Mouse (Mus musculus): ENCODE data around the gene Rps27rt.

Rps27rt gene

DNA sequence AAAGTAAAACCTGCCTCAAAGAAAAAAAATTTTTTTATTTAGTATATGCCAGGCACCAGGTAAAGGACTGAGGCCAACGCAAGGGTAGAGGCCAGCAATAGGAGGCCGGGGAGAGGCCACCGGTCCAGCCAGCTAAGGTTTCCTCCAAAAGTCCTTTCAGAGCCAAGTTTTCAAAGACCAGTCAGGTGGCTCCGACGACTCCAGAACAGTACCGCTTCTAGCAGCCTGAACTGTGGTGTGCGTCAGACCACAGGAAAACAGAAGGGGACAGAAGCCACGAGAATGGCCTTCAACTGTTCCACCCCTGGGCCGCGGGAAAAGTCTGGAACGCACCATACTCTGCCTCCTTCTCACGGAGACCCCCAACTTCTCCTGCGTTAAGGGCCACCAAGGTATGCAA is 49.9 kb downstream of the Rps27rt start:
- Histone ChIP-seq H3K4me1 (replicated peaks; ENCODE audit: low read depth, low read length) (peaks cover 53% of the 10 kb centered on the region), H3K4me3 (replicated peaks; ENCODE audit: low read length) (peak overlapping the region; percentile 87), H3K9me3 (ENCODE audit: low read length) (no peaks in the 10 kb centered on the region), H3K36me3 (ENCODE audit: insufficient read depth, low read length) (no peaks in the 10 kb centered on the region), H3K27me3 (ENCODE audit: insufficient read depth, low read length) (peaks cover 14% of the 10 kb centered on the region)
- TF ChIP-seq POU5F1 (IDR thresholded peaks at IDR 0.05; ENCODE audit: borderline replicate concordance, low read length) (no peak), NANOG (IDR thresholded peaks at IDR 0.05; ENCODE audit: borderline replicate concordance, low read length) (no peak), CTCF (conservative IDR thresholded peaks at IDR 0.05; ENCODE audit: low read length) (no peak)
